Mouse (Mus musculus): Measurements from ENCODE around the gene Tbx2. TPM values are rescaled to one million over a fixed set of nuclear protein-coding genes. Genes with fewer than 3 reads are reported as not detected.

Tbx2 gene
- total RNA-seq, 2 experiments from 2014 or later = not detected

- no peak for ATAC-seq (replicated peaks; ENCODE audit: poor library complexity)
Observed at GRCm38 (mm10) chr11:85886429-85886785, 54.1 kb downstream of the Tbx2 start.

GRCm38 (mm10) chr11:85887273-85887672, 54.9 kb downstream of the Tbx2 start:
- ATAC-seq (replicated peaks; ENCODE audit: poor library complexity) = no peak

GRCm38 (mm10) chr11:85887801-85888450, 55.6 kb downstream of the Tbx2 start:
- no peak for ATAC-seq (replicated peaks; ENCODE audit: poor library complexity)

GRCm38 (mm10) chr11:85888451-85888961, 56.2 kb downstream of the Tbx2 start:
- ATAC-seq (replicated peaks; ENCODE audit: poor library complexity) = no peak

GRCm38 (mm10) chr11:85889056-85889729, 56.8 kb downstream of the Tbx2 start:
- ATAC-seq (replicated peaks; ENCODE audit: poor library complexity) = no peak

- ATAC-seq (replicated peaks; ENCODE audit: poor library complexity) = no peak
Observed at GRCm38 (mm10) chr11:85889730-85890562, 57.6 kb downstream of the Tbx2 start.

- no peak for ATAC-seq (replicated peaks; ENCODE audit: poor library complexity)
Observed at GRCm38 (mm10) chr11:85890563-85890845, 58.2 kb downstream of the Tbx2 start.

- ATAC-seq (replicated peaks; ENCODE audit: poor library complexity) = no peak
Observed at GRCm38 (mm10) chr11:85891010-85891691, 58.8 kb downstream of the Tbx2 start.

Other genes with a start within 250 kb of the Tbx2 start
- gene Gm11444, start 17.8 kb downstream of the Tbx2 start, total RNA-seq (2015) = not detected in 2 replicates
- not detected in 2 replicates for gene Gm11444, start 17.8 kb downstream of the Tbx2 start, total RNA-seq (2017)
- gene Tbx4, start 53.9 kb downstream of the Tbx2 start, total RNA-seq (2015) = not detected in 2 replicates
- not detected in 2 replicates for gene Tbx4, start 53.9 kb downstream of the Tbx2 start, total RNA-seq (2017)